Mouse (Mus musculus) thymus, postnatal 36 days (tissue): ENCODE measurements around the gene Adam30.
"Not testable (repeated sequence)": the region's sequence is repeated elsewhere in the genome, so short reads cannot be mapped to it uniquely, and the experiment has no call there.

Experiments used
- DNase-seq, 2 experiments: peaks; one replicate each; pipeline ENCODE4 v3.0.0; 2022; ENCODE audit warnings: mixed read lengths in 2 of 2

The Adam30 gene

GRCm38 (mm10) chr3:98160330-98160729 is at the start of gene Adam30:
Adam30 (plus strand) TSS chr3:98160630.
- no peak for DNase-seq

- no peak for DNase-seq
Measured at GRCm38 (mm10) chr3:98118252-98118651, 42.2 kb upstream of the Adam30 start.

GRCm38 (mm10) chr3:98119338-98119737 is 41.1 kb upstream of the Adam30 start:
- DNase-seq: no peak

GRCm38 (mm10) chr3:98120884-98121283 is 39.5 kb upstream of the Adam30 start:
- DNase-seq: no peak

- DNase-seq: no peak
Measured at GRCm38 (mm10) chr3:98127775-98128174, 32.7 kb upstream of the Adam30 start.

GRCm38 (mm10) chr3:98128716-98129115 is 31.7 kb upstream of the Adam30 start:
- DNase-seq: no peak

GRCm38 (mm10) chr3:98132140-98132539 is 28.3 kb upstream of the Adam30 start:
- DNase-seq: not testable (repeated sequence)

GRCm38 (mm10) chr3:98132636-98133035 is 27.8 kb upstream of the Adam30 start:
- DNase-seq: no peak

- DNase-seq: no peak
Measured at GRCm38 (mm10) chr3:98141456-98141855, 19.0 kb upstream of the Adam30 start.

- DNase-seq: no peak
Measured at GRCm38 (mm10) chr3:98142862-98143261, 17.6 kb upstream of the Adam30 start.

GRCm38 (mm10) chr3:98145204-98145603 is 15.2 kb upstream of the Adam30 start:
- DNase-seq: no peak

- no peak for DNase-seq
Measured at GRCm38 (mm10) chr3:98146471-98147410, 13.7 kb upstream of the Adam30 start.

GRCm38 (mm10) chr3:98147706-98148105 is 12.7 kb upstream of the Adam30 start:
- no peak for DNase-seq

GRCm38 (mm10) chr3:98149881-98150280 is 10.5 kb upstream of the Adam30 start:
- DNase-seq: no peak

- no peak for DNase-seq
Measured at GRCm38 (mm10) chr3:98151016-98151415, 9.4 kb upstream of the Adam30 start.

GRCm38 (mm10) chr3:98153460-98153859 is 7.0 kb upstream of the Adam30 start:
- no peak for DNase-seq

GRCm38 (mm10) chr3:98156158-98156557 is 4.3 kb upstream of the Adam30 start:
- no peak for DNase-seq

- DNase-seq: no peak
Measured at GRCm38 (mm10) chr3:98157073-98157472, 3.4 kb upstream of the Adam30 start.

- DNase-seq: no peak
Measured at GRCm38 (mm10) chr3:98157585-98157984, 2.8 kb upstream of the Adam30 start.

- no peak for DNase-seq
Measured at GRCm38 (mm10) chr3:98158646-98159045, 1.8 kb upstream of the Adam30 start.

- no peak for DNase-seq
Measured at GRCm38 (mm10) chr3:98159289-98159688, 1.1 kb upstream of the Adam30 start.

GRCm38 (mm10) chr3:98178340-98178739 is 17.9 kb downstream of the Adam30 start:
- no peak for DNase-seq

GRCm38 (mm10) chr3:98180805-98181204 is 20.4 kb downstream of the Adam30 start:
- peak in 1 of 2 experiments; percentile 11 for DNase-seq

GRCm38 (mm10) chr3:98185163-98185714 is 24.8 kb downstream of the Adam30 start:
- DNase-seq: no peak
